Mouse (Mus musculus) hindlimb bud, embryonic 11.5 days (tissue): Measurements from ENCODE around the gene Bhlhe40.

Experiments
- DNase-seq: peaks from one replicate; pipeline ENCODE4 v3.0.0-alpha.2; 2012; ENCODE audit warnings: low read depth, low spot score; ENCODE audit errors: extremely low spot score

Gene Bhlhe40

DNA sequence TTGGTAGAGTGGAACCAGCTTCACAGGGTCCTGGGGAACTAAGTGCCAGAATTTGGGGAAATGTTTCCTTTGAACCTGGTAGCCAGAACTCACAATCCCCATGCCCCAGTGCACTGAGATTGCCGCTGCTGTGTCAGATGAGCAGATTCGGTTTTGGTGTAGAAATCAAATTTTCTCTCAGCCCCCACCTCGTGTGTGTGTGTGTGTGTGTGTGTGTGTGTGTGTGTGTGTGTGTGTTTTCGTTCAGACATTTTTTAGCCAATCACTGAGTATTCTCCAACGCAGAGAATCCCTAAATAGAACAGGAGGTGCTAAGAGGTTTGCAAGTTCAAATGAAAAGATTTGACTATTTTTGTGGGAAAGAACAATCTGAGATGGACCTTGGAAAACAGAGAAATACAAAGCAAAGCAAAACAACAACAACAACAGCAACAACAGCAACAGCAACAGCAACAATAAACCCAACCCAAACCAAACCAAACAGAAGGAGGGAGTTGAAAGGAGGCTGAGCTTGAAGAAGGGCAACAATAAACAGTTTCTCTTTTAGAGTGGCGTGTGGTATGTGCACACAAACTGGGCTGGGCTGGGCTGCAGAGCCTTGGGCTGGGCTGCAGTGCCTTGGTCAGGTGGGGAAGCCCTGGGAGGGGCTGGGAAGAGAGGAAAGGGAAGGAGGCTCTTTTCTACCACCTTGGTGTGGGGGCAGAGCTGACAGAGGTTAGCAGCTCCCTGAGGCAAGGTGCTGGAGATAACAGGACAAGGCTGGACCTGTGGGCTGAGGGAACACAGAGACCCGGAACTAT is 52.9 kb downstream of the Bhlhe40 start:
- DNase-seq: no peak
